Mouse (Mus musculus): ENCODE measurements around the gene Ppp1r3f.

Ppp1r3f gene

GRCm38 (mm10) chrX:7574087-7574884 is at the start of gene Ppp1r3f:
TSS of gene Ppp1r3f (minus strand) at chrX:7574283.
- peak; percentile 96 for DNase-seq (ENCODE audit: low read depth)

DNA sequence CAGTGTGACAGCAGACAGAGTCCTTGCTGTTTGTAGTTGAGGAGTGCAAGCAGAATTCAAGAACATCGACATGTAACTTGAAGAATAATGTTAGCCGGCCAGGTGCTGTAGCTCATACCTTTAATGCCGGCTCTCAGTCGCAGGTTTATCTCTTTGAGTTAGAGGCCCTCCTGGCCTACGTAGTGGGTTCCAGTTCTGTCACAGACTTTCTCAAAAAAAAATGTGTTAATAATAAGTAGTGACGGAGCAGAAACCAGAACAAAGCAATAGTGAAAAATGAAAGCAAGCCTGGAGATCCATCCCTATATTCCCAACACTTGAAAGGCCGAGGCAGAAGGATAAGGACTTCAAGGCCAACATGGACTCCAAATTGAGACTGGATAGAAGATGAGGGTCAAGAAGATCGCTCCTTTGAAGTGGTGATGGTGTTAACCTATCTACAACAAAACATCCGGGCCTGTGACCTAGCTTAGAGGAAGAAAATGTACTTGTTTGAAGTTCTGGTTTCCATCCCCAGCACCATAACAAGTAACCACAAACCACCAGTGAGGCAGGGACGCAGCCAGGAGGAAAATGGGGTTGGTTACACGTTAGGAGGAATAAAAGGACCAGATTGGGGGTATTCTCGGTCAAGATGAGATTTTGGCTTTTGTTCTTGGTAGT is 43.9 kb upstream of the Ppp1r3f start:
- DNase-seq (ENCODE audit: low read depth): peak; percentile 1

DNA sequence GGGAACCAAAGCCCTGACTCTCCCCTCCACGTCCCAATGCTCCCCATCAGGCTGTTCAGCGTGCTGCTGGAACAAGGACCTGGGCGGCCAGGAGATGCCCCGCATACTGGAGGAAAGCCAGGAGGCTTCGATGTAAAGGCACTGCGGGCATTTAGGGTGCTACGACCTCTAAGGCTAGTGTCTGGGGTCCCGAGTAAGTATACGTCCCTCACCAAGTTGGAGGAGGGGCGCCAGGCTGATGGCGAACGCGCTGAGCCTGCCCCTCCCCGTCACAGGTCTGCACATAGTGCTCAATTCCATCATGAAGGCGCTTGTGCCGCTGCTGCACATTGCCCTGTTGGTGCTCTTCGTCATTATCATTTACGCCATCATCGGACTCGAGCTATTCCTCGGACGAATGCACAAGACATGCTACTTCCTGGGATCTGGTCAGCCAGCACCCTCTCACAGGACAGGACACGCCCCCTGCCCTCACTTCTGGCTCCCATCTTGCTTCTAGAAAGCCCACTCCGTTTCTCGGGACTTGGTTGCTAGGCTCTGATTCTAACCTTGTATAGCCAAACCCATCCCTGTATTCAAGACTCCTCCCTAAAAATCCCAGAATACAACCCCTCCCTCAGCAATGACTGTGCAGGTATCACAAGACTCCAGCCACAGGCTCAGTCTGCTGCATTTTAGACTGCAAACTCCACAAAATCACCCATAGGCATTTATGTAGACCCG is 36.6 kb upstream of the Ppp1r3f start:
- no peak for DNase-seq (ENCODE audit: low read depth)

- no peak for DNase-seq (ENCODE audit: low read depth)
Measured at GRCm38 (mm10) chrX:7610035-7610434, 36.0 kb upstream of the Ppp1r3f start.

DNA sequence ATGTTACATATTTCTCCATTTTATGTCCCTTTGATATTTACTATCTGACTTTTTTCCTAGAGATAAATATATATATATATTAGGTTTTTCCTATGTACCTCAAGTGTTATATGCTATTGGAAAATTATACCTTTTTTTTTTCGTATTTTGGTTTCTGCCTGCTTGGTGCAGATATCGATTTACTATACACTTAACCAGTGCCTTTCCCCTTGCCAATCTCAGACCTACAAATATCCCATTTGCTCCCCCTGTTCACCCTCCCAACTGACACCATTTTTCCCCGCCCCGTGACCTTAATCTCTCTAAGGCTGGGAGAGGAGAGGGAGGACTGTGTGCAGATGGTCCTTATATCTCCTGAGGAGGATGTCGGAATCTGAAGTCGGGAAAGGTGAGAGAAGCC is 32.7 kb upstream of the Ppp1r3f start, which contains the start of gene Cacna1f:
TSS of gene Cacna1f (plus strand) at position 301 of the 400 bp plus-strand sequence.
- no peak for DNase-seq (ENCODE audit: low read depth)

DNA sequence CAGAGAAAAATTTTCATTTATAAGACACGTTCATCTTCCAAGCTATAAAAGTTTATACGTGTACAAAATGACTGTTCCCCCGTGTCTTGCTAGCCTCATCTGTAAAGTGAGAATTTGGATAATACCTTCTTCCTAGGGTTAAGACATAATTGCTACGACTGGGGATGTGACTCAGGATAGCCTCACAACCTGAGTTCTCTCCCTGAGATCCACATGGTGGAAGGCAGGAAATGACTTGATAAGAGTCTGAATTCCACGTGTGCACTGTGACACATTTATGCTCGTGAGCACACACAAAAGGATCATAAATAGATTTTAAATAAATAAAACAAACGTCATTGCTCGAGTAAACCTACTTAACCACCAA is 31.5 kb upstream of the Ppp1r3f start:
- no peak for DNase-seq (ENCODE audit: low read depth)

DNA sequence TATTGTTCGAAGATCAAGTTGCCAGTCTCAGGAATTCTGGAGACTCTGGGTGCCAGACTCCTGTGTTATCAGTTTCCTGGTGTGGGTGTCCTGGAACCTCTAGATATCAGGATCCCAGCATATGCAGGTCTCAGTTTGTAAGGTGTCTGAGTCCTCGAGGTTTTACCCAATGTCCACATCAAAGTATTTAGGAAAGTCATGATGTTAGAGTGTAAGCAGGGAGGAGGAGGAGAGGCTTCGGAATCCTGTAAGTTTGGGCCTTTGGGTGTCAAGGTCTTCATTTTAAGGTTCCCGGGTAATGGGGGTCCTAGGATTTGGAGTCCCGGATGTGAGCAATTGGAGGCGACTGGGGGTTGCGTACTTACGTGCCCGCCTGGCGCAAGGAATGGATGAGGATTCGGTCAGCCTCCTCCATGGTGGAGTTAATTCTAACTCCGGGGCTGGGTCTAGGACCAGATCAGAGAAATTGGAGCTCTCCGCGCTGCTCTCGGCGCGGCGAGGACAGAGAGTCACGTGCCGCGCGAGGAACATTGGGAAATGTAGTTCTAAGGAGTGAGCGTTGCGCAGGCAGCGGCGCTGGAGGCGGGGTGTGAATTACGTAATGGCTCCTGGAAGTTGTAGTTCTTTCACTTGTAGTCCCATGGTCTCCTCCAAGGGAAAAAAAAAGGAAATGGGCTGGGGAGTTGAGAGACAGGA is 30.9 kb upstream of the Ppp1r3f start, which contains the start of gene Ccdc22:
TSS of gene Ccdc22 (minus strand) at position 639 of the 696 bp plus-strand sequence.
- DNase-seq (ENCODE audit: low read depth): peak; percentile 90

- DNase-seq (ENCODE audit: low read depth): peak; percentile 51
Measured at GRCm38 (mm10) chrX:7604004-7604403, 29.9 kb upstream of the Ppp1r3f start.

DNA sequence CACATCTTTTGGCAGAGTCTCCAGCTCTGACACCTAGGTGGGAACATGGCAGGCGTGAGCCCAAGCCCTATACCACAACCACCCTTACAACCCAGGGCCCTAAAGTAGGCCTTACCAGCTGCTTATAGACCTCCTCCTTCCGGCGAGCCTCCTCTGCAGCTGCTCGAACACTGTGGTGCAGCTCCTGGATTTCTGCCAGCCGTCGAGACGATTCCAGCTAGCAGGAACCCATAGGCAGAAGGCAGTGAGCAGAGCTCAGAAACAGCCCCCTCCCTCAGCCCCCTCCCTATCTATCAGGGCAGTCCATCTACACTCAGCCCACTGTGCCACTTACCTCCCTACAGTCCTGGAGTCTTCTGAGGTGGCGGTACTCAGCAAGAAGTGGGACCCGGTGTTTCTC is 21.3 kb upstream of the Ppp1r3f start:
- no peak for DNase-seq (ENCODE audit: low read depth)

GRCm38 (mm10) chrX:7586356-7586755 is 12.3 kb upstream of the Ppp1r3f start:
- no peak for DNase-seq (ENCODE audit: low read depth)

DNA sequence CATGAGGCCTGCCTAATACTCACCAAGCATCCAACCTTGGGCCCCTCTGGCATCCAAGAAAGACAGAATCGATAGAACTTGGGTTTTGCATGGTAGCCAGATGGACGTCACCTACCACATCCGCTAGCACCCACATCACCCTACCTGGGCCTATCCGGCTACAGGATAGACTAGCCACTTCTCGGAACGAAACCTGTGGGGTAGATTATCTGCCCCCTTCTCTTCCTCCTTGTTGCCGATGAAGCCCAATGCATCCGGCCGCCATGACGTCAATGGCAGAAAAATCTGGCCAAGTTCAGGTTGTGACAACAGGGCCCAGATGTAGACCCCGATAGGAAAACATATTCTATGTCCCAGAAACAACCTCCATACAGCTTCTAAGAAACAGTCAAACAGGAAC is 9.8 kb upstream of the Ppp1r3f start:
- no peak for DNase-seq (ENCODE audit: low read depth)

- no peak for DNase-seq (ENCODE audit: low read depth)
Measured at GRCm38 (mm10) chrX:7581151-7581550, 7.1 kb upstream of the Ppp1r3f start.

DNA sequence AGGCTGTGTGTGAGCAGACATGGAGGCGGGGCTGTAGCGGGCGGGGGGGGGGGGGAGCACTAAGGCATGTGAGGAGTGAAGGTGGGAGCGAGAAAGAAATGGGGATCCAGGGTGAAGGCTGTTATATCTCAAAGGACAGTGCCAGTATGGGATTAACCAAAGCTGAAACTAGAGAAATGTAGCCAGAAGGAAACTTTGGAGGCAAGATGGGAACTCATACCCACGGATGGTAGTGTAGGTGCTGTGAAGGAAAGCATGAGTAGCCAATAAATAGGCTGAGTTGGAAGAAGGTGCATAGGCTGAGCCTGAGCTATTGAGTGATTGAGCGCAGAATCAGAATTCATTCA is 775 bp upstream of the Ppp1r3f start:
- no peak for DNase-seq (ENCODE audit: low read depth)

GRCm38 (mm10) chrX:7573176-7574086 is 652 bp downstream of the Ppp1r3f start, which contains the start of gene Foxp3:
TSS of gene Foxp3 (plus strand) at chrX:7573644.
- DNase-seq (ENCODE audit: low read depth): no peak

DNA sequence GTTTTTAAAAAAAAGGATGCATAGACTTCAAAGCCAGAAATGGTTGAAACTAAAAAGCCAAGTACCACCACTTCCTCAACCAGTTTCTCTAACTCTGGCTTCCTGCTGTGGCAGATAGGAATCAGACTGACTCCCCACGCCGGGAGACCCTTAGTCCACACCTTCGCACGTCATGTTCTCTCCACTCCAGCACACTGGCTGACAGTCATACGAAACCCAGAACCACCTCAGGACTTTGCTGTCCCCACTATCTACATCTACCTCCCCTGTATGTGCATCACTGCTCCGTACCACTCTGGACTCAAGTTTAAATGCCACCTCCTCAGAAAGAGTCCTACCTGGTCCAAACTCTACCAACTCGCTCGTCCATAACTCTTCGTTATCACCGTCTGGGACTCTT is 1.6 kb downstream of the Ppp1r3f start:
- DNase-seq (ENCODE audit: low read depth): no peak

DNA sequence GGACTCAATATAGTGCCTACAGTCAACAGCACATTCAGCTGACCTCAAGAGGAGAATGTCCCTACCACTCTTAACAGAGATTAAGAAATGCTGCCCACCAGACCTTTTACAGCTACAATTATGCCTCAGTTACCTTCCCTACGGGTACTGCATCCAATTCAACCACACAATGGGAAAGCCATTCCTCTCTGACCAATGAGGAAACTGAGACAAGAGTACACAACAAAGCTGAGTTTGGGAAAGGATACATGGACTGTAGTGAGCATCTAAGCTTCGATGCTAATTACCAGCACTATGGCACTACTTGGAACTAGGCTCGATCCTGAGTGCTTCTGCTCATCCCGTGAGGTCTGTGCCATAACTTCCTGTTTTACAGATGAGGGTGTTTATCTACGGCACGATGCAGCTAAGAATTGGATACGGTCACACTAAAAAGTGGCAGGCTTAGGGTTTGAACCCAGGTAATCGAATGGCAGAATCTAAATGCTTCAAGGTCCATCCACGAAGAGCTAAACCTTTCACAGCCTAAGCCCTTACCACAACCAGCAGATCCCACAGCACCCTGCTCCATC is 2.4 kb downstream of the Ppp1r3f start:
- no peak for DNase-seq (ENCODE audit: low read depth)

DNA sequence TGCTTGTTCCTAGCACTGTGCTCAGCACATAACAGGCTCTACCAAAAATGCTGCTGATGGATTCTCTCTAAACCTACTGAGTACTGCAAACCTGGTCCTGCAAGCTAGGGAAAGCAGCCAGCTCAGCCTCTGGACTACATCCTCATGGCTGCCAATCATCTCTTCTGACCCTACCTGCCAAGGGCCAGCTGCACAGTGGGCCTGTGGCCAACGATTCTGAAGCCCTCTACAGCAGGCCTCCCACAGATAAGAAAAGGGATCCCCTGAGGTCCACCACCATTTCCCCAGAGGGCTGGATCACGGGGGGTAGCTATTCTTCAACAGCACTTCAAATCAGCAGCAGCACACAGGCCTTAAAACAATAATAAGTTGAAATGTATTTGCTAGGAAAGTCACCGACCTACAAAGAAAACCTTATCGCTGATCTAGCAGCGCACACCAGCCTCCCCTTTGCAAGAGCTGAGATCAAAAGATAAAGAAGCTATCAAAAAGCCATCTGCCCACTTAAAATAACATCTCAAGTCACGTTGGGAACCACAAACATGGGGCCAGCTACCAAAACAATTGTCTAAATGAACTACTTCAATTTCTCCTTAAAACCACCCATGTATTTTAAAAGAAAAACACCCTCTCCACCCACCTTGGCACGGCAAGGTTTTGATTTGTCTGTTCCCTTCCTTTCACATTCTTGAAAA is 3.5 kb downstream of the Ppp1r3f start:
- peak; percentile 28 for DNase-seq (ENCODE audit: low read depth)

GRCm38 (mm10) chrX:7567491-7567890 is 6.6 kb downstream of the Ppp1r3f start:
- no peak for DNase-seq (ENCODE audit: low read depth)

GRCm38 (mm10) chrX:7566352-7566751 is 7.7 kb downstream of the Ppp1r3f start:
- DNase-seq (ENCODE audit: low read depth): peak; percentile 51

DNA sequence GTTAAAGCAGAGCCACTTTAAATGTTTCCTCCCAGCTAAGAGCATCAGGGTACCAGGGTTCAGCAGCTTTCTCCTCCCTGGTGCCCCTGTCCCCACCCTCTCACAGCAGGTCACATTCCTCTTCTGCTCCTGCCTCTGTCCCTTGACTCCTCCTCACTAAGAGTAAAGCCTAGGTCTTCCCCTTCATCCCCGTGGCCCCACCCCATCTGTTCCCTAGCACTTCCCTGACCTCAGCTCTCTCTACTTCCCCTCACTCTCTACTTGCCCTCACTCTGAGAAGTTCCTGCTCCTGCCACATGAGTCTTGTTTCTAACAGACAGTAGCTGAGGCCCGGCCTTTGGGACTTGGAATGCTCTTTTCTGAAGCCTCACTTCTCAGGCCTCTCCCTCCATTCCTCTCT is 11.0 kb downstream of the Ppp1r3f start:
- no peak for DNase-seq (ENCODE audit: low read depth)
